Mouse (Mus musculus): Measurements from ENCODE around the gene Aqp1.

GRCm38 (mm10) chr6:55377461-55377860 lies 41.2 kb downstream of the Aqp1 start:
- no peak for TF ChIP-seq CTCF (IDR thresholded peaks at IDR 0.05; ENCODE audit: low read depth, low read length)
- no peak for TF ChIP-seq POLR2A (IDR thresholded peaks at IDR 0.05; ENCODE audit: insufficient read depth, low read length)
- TF ChIP-seq EP300 (IDR thresholded peaks at IDR 0.05; ENCODE audit: insufficient read depth, low read depth, low read length): no peak

All from ES-Bruce4 (cell line).